Mouse (Mus musculus) neural tube, embryonic 12.5 days (tissue): ENCODE data around the gene Anxa6. TPM values are rescaled to one million over a fixed set of nuclear protein-coding genes. Genes with fewer than 3 reads are reported as not detected.

Experiments used
- ATAC-seq: fragments of 200-750 bp; cut with Nextera tagmentation; 2 replicates; pipeline ENCODE4 v1.8.0; 2017; ENCODE audit warnings: low read depth, mild to moderate bottlenecking, moderate TSS enrichment, moderate library complexity; ENCODE audit not compliant: low FRiP score
- H3K27ac ChIP-seq: fragments of 300-500 bp; sonication (generic); 2 replicates; pipeline ENCODE4 v1.5.1; 2016
- H3K27me3 ChIP-seq: fragments of 300-500 bp; sonication (generic); replicated peaks from 2 replicates; pipeline ENCODE4 v1.6.1; 2016; ENCODE audit warnings: mild to moderate bottlenecking
- H3K36me3 ChIP-seq: fragments of 300-500 bp; sonication (generic); 2 replicates; pipeline ENCODE4 v1.6.1; 2016; ENCODE audit warnings: mild to moderate bottlenecking
- H3K4me1 ChIP-seq: fragments of 300-500 bp; sonication (generic); 2 replicates; pipeline ENCODE4 v1.6.1; 2016
- H3K4me2 ChIP-seq: fragments of 300-500 bp; sonication (generic); replicated peaks from 2 replicates; pipeline ENCODE4 v1.6.1; 2016; ENCODE audit warnings: mild to moderate bottlenecking
- H3K4me3 ChIP-seq: fragments of 300-500 bp; sonication (generic); 2 replicates; pipeline ENCODE4 v1.5.1; 2016
- H3K9ac ChIP-seq: fragments of 300-500 bp; sonication (generic); 2 replicates; pipeline ENCODE4 v1.6.1; 2016; ENCODE audit warnings: mild to moderate bottlenecking
- H3K9me3 ChIP-seq: fragments of 300-500 bp; sonication (generic); 2 replicates; pipeline ENCODE4 v1.6.1; 2016; ENCODE audit warnings: mild to moderate bottlenecking
- WGBS: fragments of 180-500 bp; shearing (Covaris S2); methylation state at CpG from one replicate; pipeline ENCODE4 v1.1.7; 2016; 5-methylcytosine and 5-hydroxymethylcytosine counted together
- polyA plus RNA-seq: library from polyadenylated mRNA; unstranded; fragments of >200 nt; fragmentation: Nextera tagmentation; extraction: Ambion mirVana; gene quantifications from 2 replicates; pipeline ENCODE4 v1.2.1, GENCODE M21; 2016

Gene Anxa6
- polyA plus RNA-seq, 1 experiment from 2014 or later, result 93.2 TPM

GRCm38 (mm10) chr11:54954716-54955115, 78.5 kb downstream of the Anxa6 start:
- H3K27ac ChIP-seq, result no peak overlapping the region
- peaks cover 12% of the 10 kb centered on the region for H3K4me1 ChIP-seq
- H3K27me3 ChIP-seq, result peaks cover 3% of the 10 kb centered on the region; the same call in 1 of the 2 replicates
- H3K4me3 ChIP-seq, result no peak overlapping the region
- no peak overlapping the region for H3K4me2 ChIP-seq
- WGBS, result 88% methylated on average over 8 of the region's 8 CpGs
- no peaks in the 10 kb centered on the region for H3K36me3 ChIP-seq
- no peak for ATAC-seq
- no peaks in the 10 kb centered on the region for H3K9me3 ChIP-seq
- H3K9ac ChIP-seq, result no peak overlapping the region

GRCm38 (mm10) chr11:54953993-54954446, 79.2 kb downstream of the Anxa6 start:
- no peaks in the 10 kb centered on the region for H3K9me3 ChIP-seq
- no peaks in the 10 kb centered on the region for H3K36me3 ChIP-seq
- H3K4me1 ChIP-seq, result peaks cover 12% of the 10 kb centered on the region
- no peak for ATAC-seq
- H3K27ac ChIP-seq, result no peak overlapping the region
- 22% methylated on average over 9 of the region's 9 CpGs for WGBS
- H3K4me3 ChIP-seq, result no peak overlapping the region
- peaks cover 3% of the 10 kb centered on the region; the same call in 1 of the 2 replicates for H3K27me3 ChIP-seq
- H3K4me2 ChIP-seq, result peak overlapping the region; percentile 32; the same call in 1 of the 2 replicates
- no peak overlapping the region for H3K9ac ChIP-seq

- Histone ChIP-seq H3K27ac (no peak overlapping the region), H3K9me3 (no peaks in the 10 kb centered on the region), H3K4me3 (no peak overlapping the region), H3K27me3 (peaks cover 3% of the 10 kb centered on the region; the same call in 1 of the 2 replicates), H3K4me1 (peaks cover 12% of the 10 kb centered on the region), H3K36me3 (no peaks in the 10 kb centered on the region), H3K4me2 (no peak overlapping the region), H3K9ac (no peak overlapping the region)
- WGBS, result 79% methylated on average over 6 of the region's 6 CpGs
- ATAC-seq, result no peak
These were observed 80.6 kb downstream of the Anxa6 start for GRCm38 (mm10) chr11:54952651-54953050.

GRCm38 (mm10) chr11:54950684-54951083, 82.6 kb downstream of the Anxa6 start:
- H3K4me1 ChIP-seq, result peaks cover 12% of the 10 kb centered on the region
- H3K4me2 ChIP-seq, result no peak overlapping the region
- H3K4me3 ChIP-seq, result no peak overlapping the region
- H3K27ac ChIP-seq, result no peak overlapping the region
- no peaks in the 10 kb centered on the region for H3K36me3 ChIP-seq
- no peak for ATAC-seq
- no peaks in the 10 kb centered on the region for H3K9me3 ChIP-seq
- peaks cover 3% of the 10 kb centered on the region; the same call in 1 of the 2 replicates for H3K27me3 ChIP-seq
- 81% methylated on average over 6 of the region's 6 CpGs for WGBS
- H3K9ac ChIP-seq, result no peak overlapping the region

- H3K4me3 ChIP-seq, result no peak overlapping the region
- H3K4me1 ChIP-seq, result peaks cover 9% of the 10 kb centered on the region
- H3K36me3 ChIP-seq, result no peaks in the 10 kb centered on the region
- 88% methylated on average over 1 of the region's 1 CpGs for WGBS
- H3K27me3 ChIP-seq, result peaks cover 3% of the 10 kb centered on the region; the same call in 1 of the 2 replicates
- no peaks in the 10 kb centered on the region for H3K9me3 ChIP-seq
- H3K27ac ChIP-seq, result no peak overlapping the region
- ATAC-seq, result no peak
- no peak overlapping the region for H3K4me2 ChIP-seq
- no peak overlapping the region for H3K9ac ChIP-seq
These were observed 83.5 kb downstream of the Anxa6 start for GRCm38 (mm10) chr11:54949717-54950116.

- Histone ChIP-seq H3K9me3 (no peaks in the 10 kb centered on the region), H3K27ac (no peak overlapping the region), H3K36me3 (no peaks in the 10 kb centered on the region), H3K4me3 (no peak overlapping the region), H3K9ac (no peak overlapping the region), H3K4me2 (no peak overlapping the region), H3K4me1 (no peaks in the 10 kb centered on the region), H3K27me3 (no peaks in the 10 kb centered on the region)
- no peak for ATAC-seq
- WGBS, result 79% methylated on average over 3 of the region's 3 CpGs
These were observed 88.5 kb downstream of the Anxa6 start for GRCm38 (mm10) chr11:54944702-54945101.

DNA sequence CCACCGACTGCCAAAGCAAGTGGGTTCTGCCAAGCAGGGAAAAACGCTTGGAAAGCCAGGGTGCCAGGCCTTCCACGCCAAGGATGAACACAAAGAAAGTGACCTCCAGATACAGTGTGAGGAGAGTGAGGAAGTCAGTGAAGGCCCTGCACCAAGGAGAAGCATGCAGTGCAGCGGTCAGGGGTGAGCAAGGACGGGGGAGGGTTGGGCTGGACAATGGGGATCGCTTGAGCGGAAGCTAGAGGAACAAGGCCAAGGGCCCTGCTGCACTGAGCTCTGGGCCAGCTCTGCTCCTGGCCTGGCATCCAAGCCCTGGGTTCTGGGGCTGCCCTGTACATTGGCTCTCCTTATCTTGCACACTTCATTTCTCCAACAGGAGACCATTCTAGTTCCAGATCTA, 93.2 kb downstream of the Anxa6 start:
- Histone ChIP-seq H3K9me3 (no peaks in the 10 kb centered on the region), H3K27me3 (no peaks in the 10 kb centered on the region), H3K4me3 (no peak overlapping the region), H3K9ac (no peak overlapping the region), H3K4me2 (no peak overlapping the region), H3K36me3 (peaks cover 8% of the 10 kb centered on the region), H3K4me1 (peaks cover 7% of the 10 kb centered on the region; the same call in 1 of the 2 replicates), H3K27ac (no peak overlapping the region)
- no peak for ATAC-seq
- WGBS, result 77% methylated on average over 7 of the region's 7 CpGs

- no peaks in the 10 kb centered on the region for H3K27me3 ChIP-seq
- ATAC-seq, result no peak
- H3K9ac ChIP-seq, result no peak overlapping the region
- 86% methylated on average over 8 of the region's 8 CpGs for WGBS
- H3K4me3 ChIP-seq, result no peak overlapping the region
- H3K4me1 ChIP-seq, result peaks cover 7% of the 10 kb centered on the region; the same call in 1 of the 2 replicates
- H3K9me3 ChIP-seq, result no peaks in the 10 kb centered on the region
- no peak overlapping the region for H3K27ac ChIP-seq
- H3K4me2 ChIP-seq, result no peak overlapping the region
- peaks cover 8% of the 10 kb centered on the region for H3K36me3 ChIP-seq
These were observed 93.7 kb downstream of the Anxa6 start for GRCm38 (mm10) chr11:54939501-54939900.

DNA sequence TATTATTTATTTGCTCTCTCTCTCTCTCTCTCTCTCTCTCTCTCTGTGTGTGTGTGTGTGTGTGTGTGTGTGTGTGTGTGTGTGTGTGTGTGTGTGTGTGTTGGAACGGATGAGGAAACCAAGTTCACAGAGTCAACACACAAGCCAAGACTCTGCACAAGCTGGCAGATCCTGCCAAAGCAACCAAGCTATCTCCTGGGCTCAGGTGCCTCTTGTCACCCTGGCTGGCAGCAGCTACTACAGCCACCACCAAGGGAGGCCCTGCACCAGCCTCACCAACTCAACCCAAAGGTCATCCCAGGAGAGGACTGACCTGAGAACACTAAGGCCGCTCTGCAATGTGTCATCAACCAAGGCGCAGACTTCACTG, 96.5 kb downstream of the Anxa6 start:
- peaks cover 10% of the 10 kb centered on the region for H3K36me3 ChIP-seq
- no peak overlapping the region for H3K4me2 ChIP-seq
- no peak for ATAC-seq
- H3K27me3 ChIP-seq, result no peaks in the 10 kb centered on the region
- H3K4me3 ChIP-seq, result no peak overlapping the region
- H3K9ac ChIP-seq, result no peak overlapping the region
- 95% methylated on average over 3 of the region's 3 CpGs for WGBS
- peaks cover 7% of the 10 kb centered on the region; the same call in 1 of the 2 replicates for H3K4me1 ChIP-seq
- no peaks in the 10 kb centered on the region for H3K9me3 ChIP-seq
- no peak overlapping the region for H3K27ac ChIP-seq

- H3K4me2 ChIP-seq, result no peak overlapping the region
- no peaks in the 10 kb centered on the region for H3K27me3 ChIP-seq
- peaks cover 10% of the 10 kb centered on the region for H3K36me3 ChIP-seq
- H3K9ac ChIP-seq, result no peak overlapping the region
- no peak overlapping the region for H3K4me3 ChIP-seq
- H3K27ac ChIP-seq, result no peak overlapping the region
- H3K4me1 ChIP-seq, result peaks cover 7% of the 10 kb centered on the region; the same call in 1 of the 2 replicates
- 30% methylated on average over 12 of the region's 12 CpGs for WGBS
- H3K9me3 ChIP-seq, result no peaks in the 10 kb centered on the region
- ATAC-seq, result no peak
These were observed 97.0 kb downstream of the Anxa6 start for GRCm38 (mm10) chr11:54936035-54936770.

DNA sequence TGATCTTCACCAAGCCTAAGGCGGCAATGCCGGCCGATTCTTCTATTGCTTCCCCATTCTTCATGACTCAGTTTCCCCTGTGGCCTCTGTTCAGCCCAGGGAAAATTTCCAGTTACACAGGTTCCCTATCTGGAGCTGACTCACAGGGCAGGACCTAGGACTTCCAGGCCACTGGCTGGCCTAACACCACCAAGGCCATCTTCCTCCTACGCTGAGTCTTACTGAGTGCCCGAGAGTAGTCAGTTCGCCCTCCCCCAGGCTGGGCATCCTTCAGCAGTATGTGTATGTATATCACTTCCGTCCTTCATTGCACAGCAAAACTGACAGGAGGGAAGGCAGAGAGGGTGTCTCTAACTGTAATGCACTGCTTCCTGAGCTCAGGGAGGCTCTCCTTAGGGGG, 99.0 kb downstream of the Anxa6 start:
- ATAC-seq, result no peak
- H3K9me3 ChIP-seq, result no peaks in the 10 kb centered on the region
- no peak overlapping the region for H3K4me3 ChIP-seq
- H3K4me2 ChIP-seq, result no peak overlapping the region
- H3K36me3 ChIP-seq, result peaks cover 12% of the 10 kb centered on the region
- H3K27ac ChIP-seq, result no peak overlapping the region
- H3K9ac ChIP-seq, result no peak overlapping the region
- H3K4me1 ChIP-seq, result peaks cover 7% of the 10 kb centered on the region; the same call in 1 of the 2 replicates
- WGBS, result 97% methylated on average over 7 of the region's 7 CpGs
- no peaks in the 10 kb centered on the region for H3K27me3 ChIP-seq

DNA sequence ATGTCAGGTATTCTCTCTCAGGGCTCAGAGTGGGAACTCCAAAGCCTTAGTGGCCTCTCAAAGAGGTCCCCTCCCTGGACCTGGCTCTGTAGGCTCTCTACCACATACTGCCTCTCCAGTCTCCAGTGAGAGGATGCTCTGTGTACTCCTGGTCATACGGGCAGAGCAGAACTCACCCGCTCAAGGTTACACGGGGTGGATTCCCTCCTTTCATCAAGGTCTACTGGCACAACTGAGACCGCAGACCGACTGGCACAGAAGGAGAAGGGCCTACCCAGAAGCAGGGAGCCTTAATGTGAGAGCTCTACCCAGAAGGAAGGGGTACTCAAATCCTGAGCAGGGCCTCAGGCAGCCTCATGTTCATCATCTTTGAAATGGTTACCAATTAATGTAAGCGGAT, 100.7 kb downstream of the Anxa6 start:
- Histone ChIP-seq H3K9ac (no peak overlapping the region), H3K27ac (no peak overlapping the region), H3K27me3 (no peaks in the 10 kb centered on the region), H3K9me3 (no peaks in the 10 kb centered on the region), H3K4me1 (peaks cover 7% of the 10 kb centered on the region; the same call in 1 of the 2 replicates), H3K4me3 (no peak overlapping the region), H3K36me3 (peaks cover 19% of the 10 kb centered on the region), H3K4me2 (no peak overlapping the region)
- 93% methylated on average over 6 of the region's 6 CpGs for WGBS
- ATAC-seq, result no peak
